Mouse (Mus musculus) liver, adult 2 months (tissue): Measurements from ENCODE around the gene Ptpn13. TPM values are rescaled to one million over a fixed set of nuclear protein-coding genes. Genes with fewer than 3 reads are reported as not detected.

Experiments
- DNase-seq: peaks from one replicate; pipeline ENCODE4 v3.0.0-alpha.2; 2011; ENCODE audit warnings: low read depth, low spot score; ENCODE audit errors: extremely low read depth
- H3K27ac ChIP-seq: fragments of 200-500 bp; replicated peaks from 2 replicates; pipeline ENCODE4 v1.5.1; 2012; ENCODE audit warnings: low read depth, mild to moderate bottlenecking, control low read depth, inconsistent platforms, low read length; ENCODE audit not compliant: insufficient read depth
- H3K27me3 ChIP-seq: fragments of 200-500 bp; 2 replicates; pipeline ENCODE4 v1.6.1; 2012; ENCODE audit warnings: mild to moderate bottlenecking, moderate library complexity, low read length, inconsistent platforms; ENCODE audit not compliant: control insufficient read depth, insufficient read depth
- H3K36me3 ChIP-seq: fragments of 200-500 bp; 2 replicates; pipeline ENCODE4 v1.6.1; 2012; ENCODE audit warnings: low read length, inconsistent platforms; ENCODE audit not compliant: control insufficient read depth, insufficient read depth
- H3K4me1 ChIP-seq: fragments of 200-500 bp; 2 replicates; pipeline ENCODE4 v1.6.1; 2011; ENCODE audit warnings: low read length; ENCODE audit not compliant: control insufficient read depth, insufficient read depth
- H3K4me3 ChIP-seq: fragments of 200-500 bp; 2 replicates; pipeline ENCODE4 v1.5.1; 2011; ENCODE audit warnings: low read depth, mild to moderate bottlenecking, control low read depth, low read length, moderate library complexity; ENCODE audit not compliant: insufficient read depth
- H3K79me2 ChIP-seq: fragments of 200-500 bp; 2 replicates; pipeline ENCODE4 v1.6.1; 2012; ENCODE audit warnings: inconsistent platforms, mild to moderate bottlenecking, low read length, moderate library complexity; ENCODE audit not compliant: control insufficient read depth, insufficient read depth
- H3K9ac ChIP-seq: fragments of 200-500 bp; 2 replicates; pipeline ENCODE4 v1.6.1; 2012; ENCODE audit warnings: low read depth, mild to moderate bottlenecking, control low read depth, inconsistent platforms, low read length
- CTCF ChIP-seq: fragments of 200-500 bp; IDR thresholded peaks from 2 replicates; pipeline ENCODE4 v1.5.1; 2011; ENCODE audit warnings: low read depth, low read length, control low read depth
- POLR2A ChIP-seq: fragments of 200-500 bp; IDR thresholded peaks from 2 replicates; pipeline ENCODE4 v1.6.1; 2011; ENCODE audit warnings: low read length, control low read depth; ENCODE audit not compliant: insufficient read depth; ENCODE audit errors: extremely low read depth
- WGBS: fragments of 180-500 bp; shearing (Covaris S2); methylation state at CpG from one replicate; pipeline ENCODE4 v1.1.7; 2018; 5-methylcytosine and 5-hydroxymethylcytosine counted together
- polyA plus RNA-seq: library from polyadenylated mRNA; depleted of rRNA; stranded (reverse); fragments of >200 nt; gene quantifications from 2 replicates; pipeline ENCODE4 v1.2.3, GENCODE M21; 2012
- total RNA-seq: library from RNA; depleted of rRNA; stranded (reverse); fragments of >200 nt; gene quantifications from 2 replicates; pipeline ENCODE4 v1.2.3, GENCODE M21; 2014

The Ptpn13 gene
- total and polyA plus RNA-seq, 2 experiments, result 0.38 to 0.83 TPM

DNA sequence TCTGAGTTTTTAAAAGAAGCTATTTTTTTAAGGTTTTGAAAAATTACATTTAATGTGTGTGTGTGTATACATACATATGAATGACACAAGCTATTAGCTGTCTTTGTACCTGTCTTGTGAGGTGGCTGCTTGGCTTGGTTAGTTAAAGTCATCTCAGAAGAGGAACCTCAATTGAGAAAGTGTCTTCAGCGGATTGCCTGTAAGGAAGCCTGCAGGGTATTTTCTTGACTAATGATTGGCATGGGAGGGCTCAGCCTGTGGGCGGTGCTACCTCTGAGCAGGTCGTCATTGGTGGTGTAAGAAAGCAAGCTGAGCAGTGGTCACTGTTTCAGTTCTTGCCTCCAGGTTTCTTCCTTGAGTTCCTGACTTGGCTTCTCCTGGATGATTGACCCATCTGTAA, 12.7 kb downstream of the Ptpn13 start:
- H3K27ac ChIP-seq, result no peak overlapping the region
- no peaks in the 10 kb centered on the region for H3K36me3 ChIP-seq
- no peak overlapping the region for H3K4me3 ChIP-seq
- DNase-seq, result no peak
- no peaks in the 10 kb centered on the region for H3K27me3 ChIP-seq
- H3K4me1 ChIP-seq, result no peaks in the 10 kb centered on the region
- TF ChIP-seq CTCF (no peak), POLR2A (no peak)
- WGBS, result 79% methylated on average over 3 of the region's 3 CpGs
- no peak overlapping the region for H3K9ac ChIP-seq
- H3K79me2 ChIP-seq, result no peaks in the 10 kb centered on the region

DNA sequence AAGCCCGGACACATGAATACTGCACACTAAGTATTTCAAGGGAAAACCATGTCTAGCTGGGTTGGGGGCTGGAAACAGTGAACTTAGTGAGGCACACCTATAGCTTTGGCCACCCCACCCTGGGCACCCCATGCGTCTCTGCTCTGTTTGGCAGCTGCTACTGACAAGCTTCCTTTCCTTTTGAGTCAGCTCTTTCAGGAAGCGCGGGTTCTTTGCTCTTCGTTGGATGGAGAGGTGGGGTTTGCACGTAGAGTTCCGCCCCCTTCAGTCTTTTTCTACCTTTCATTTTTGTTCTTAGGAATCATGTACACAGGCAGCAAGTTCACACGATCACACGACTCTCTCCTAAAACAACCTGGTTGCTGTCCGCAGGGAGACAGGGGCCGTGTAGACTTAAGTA, 14.2 kb downstream of the Ptpn13 start:
- H3K4me3 ChIP-seq, result no peak overlapping the region
- no peaks in the 10 kb centered on the region for H3K4me1 ChIP-seq
- H3K9ac ChIP-seq, result no peak overlapping the region
- H3K27me3 ChIP-seq, result no peaks in the 10 kb centered on the region
- WGBS, result 79% methylated on average over 11 of the region's 11 CpGs
- DNase-seq, result no peak
- H3K79me2 ChIP-seq, result no peaks in the 10 kb centered on the region
- H3K27ac ChIP-seq, result no peak overlapping the region
- no peaks in the 10 kb centered on the region for H3K36me3 ChIP-seq
- no peak for TF ChIP-seq CTCF

DNA sequence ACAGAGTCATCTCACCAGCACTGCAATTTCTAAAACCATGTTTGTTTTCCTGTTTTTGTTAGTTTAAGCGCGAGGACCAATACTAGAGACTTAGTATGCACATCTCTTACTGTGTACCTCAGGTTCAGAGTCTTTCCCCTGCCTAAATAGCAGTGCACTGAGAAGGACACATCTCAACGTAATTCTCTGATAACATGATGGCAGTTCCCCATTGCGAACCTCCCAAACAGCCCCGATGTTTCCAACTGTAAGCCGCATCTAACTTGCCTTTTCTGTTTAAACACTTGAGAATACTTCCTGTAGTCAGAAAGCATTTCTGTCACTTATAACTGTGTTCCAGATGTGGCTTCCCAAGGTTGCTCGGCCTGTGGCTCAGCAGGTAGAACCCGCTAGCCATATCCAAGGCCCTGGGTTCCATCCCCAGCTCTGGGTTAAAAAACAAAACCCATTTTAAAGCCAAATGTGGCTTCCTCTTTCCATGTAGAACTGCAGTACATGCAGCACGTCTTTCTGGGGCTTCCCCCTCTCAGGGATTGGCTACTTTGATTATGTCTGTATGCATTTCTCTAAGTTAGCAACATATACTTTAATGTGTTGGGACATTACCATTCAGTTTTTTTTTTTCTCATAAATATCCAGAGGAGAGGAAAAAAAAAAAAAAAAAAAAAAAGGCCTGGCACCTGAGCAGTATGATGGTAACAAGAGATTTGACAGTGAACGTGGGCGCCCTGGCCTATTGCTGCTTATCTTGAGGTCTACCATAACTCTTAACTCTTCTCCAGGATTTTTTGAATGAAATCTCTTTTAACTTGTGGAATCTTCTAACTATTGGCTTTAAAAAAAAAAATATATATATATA, 15.7 kb downstream of the Ptpn13 start:
- DNase-seq, result no peak
- 94% methylated on average over 11 of the region's 11 CpGs for WGBS
- Histone ChIP-seq H3K36me3 (no peaks in the 10 kb centered on the region), H3K27ac (no peak overlapping the region), H3K27me3 (no peaks in the 10 kb centered on the region), H3K4me3 (no peak overlapping the region), H3K79me2 (no peaks in the 10 kb centered on the region), H3K4me1 (no peaks in the 10 kb centered on the region), H3K9ac (no peak overlapping the region)
- TF ChIP-seq CTCF, result no peak
- no peak for TF ChIP-seq POLR2A

DNA sequence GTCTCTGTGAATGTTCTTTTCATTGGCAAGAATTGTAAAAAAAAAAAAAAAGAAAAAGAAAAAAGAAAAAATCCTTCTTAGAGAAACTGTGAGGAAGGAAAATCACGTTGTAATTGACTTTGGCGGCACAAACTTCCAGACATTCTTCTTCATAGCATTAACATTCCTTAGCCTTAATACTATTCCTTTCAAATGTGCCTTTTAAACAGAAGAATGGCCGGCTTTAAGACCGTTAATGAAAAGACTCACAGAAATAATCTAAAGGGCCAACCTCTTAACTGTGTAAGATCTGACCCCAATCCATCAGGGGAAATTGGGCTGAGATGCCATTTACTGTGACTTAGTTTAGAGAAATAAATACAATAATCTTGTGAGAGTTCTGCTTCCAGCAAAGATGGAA, 16.7 kb downstream of the Ptpn13 start:
- WGBS, result 84% methylated on average over 4 of the region's 4 CpGs
- Histone ChIP-seq H3K27ac (no peak overlapping the region), H3K79me2 (no peaks in the 10 kb centered on the region), H3K4me3 (no peak overlapping the region), H3K36me3 (no peaks in the 10 kb centered on the region), H3K9ac (no peak overlapping the region), H3K27me3 (no peaks in the 10 kb centered on the region), H3K4me1 (no peaks in the 10 kb centered on the region)
- DNase-seq, result no peak
- no peak for TF ChIP-seq POLR2A
- TF ChIP-seq CTCF, result no peak

DNA sequence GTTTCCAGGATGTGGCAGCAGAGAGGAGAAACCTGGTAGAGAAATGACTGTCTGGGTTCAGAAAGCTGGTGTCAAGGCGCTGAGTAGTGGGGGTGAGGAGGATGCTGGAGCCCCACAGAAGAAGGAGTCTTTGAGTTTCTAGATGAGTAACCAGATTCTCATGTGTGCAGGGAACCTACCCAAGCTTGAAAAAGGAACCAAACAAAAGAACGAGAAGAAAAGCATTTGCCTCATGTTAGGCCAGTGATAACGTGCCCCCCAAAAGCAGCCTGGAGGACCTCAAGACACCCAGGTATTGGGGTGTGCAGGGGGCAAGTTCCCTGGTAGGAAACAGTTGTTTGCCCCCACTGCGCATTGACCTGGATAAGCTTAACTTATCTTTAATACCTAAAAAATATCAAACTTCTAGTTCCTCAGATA, 17.3 kb downstream of the Ptpn13 start:
- 84% methylated on average over 4 of the region's 4 CpGs for WGBS
- TF ChIP-seq CTCF (no peak), POLR2A (no peak)
- H3K4me3 ChIP-seq, result no peak overlapping the region
- H3K9ac ChIP-seq, result no peak overlapping the region
- no peaks in the 10 kb centered on the region for H3K36me3 ChIP-seq
- no peaks in the 10 kb centered on the region for H3K79me2 ChIP-seq
- no peaks in the 10 kb centered on the region for H3K4me1 ChIP-seq
- DNase-seq, result no peak
- no peaks in the 10 kb centered on the region for H3K27me3 ChIP-seq
- no peak overlapping the region for H3K27ac ChIP-seq

DNA sequence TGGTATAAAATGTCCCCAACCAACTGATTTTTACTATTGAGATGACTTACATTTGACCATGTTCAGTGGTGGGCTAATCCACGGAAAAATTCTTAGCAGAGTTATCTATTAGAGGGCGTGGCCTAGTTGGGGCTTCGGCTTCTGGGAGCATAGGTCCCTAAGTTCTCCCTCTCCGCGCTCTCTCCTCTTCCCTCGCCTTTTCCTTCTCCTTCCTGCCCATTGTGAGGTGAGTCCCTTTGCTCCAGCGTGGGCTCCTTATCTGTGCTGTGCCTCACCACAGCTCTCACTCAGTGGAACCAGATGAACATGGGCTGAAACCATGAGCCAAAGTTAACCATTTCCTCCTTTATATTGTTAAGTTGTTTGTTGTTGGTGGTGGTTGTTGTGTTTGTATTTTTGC, 17.9 kb downstream of the Ptpn13 start:
- Histone ChIP-seq H3K27ac (no peak overlapping the region), H3K27me3 (no peaks in the 10 kb centered on the region), H3K4me3 (no peak overlapping the region), H3K36me3 (no peaks in the 10 kb centered on the region), H3K9ac (no peak overlapping the region), H3K79me2 (no peaks in the 10 kb centered on the region), H3K4me1 (no peaks in the 10 kb centered on the region)
- WGBS, result 78% methylated on average over 7 of the region's 7 CpGs
- TF ChIP-seq CTCF, result no peak
- TF ChIP-seq POLR2A, result no peak
- no peak for DNase-seq
